Mouse (Mus musculus) CD4-positive naive resting alpha-beta T cell, adult 57 days (primary cell): ENCODE results near the gene Sar1b. TPM values are rescaled to one million over a fixed set of nuclear protein-coding genes. Genes with fewer than 3 reads are reported as not detected.

Experiments used
- total RNA-seq: library from RNA; stranded (reverse); gene quantifications from one replicate; pipeline ENCODE4 v1.2.4, GENCODE M21; 2023

Gene Sar1b
- total RNA-seq, result 31.3 TPM

DNA sequence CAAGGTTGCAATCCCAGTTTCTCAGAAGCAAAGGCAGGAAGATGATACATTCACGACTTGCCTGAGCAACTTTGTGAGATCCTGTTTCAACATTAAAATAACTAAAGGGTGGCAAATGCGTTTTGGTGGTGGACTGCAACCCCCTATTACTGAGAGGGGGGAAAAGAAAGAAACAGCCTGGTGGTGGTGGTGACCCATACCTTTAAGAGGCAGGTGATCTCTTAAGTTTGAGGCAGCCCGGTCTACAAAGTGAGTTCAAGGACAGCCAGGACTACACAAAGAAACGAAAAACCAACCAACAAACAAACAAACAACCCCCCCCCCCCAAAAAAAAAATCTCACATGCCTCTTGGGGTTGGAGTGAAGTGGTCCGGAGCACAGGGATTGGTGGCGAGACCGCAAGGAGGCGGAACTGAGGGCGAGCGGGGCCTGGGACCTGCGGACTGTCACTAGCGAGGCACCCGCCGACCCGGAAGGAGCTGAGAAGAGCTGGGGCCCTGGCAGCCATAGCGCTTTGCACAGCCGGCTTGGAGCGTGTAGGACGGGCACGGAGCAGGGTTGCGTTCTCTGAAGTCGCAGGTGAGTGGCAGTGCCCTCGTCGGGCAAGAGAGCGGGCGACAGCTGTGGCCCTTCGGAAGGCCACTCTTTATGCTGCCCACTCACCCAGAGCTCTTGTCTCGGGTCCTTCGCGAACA lies at the start of gene Sar1b, which contains the start of gene Sec24a:
Gene Sar1b, plus strand, starts transcription at position 475 of the 695 bp plus-strand sequence.
Gene Sec24a, minus strand, starts transcription at position 422 of the 695 bp plus-strand sequence.

Other genes with a start within 250 kb of the Sar1b start
- gene Phykpl, start 178.9 kb upstream of the Sar1b start, total RNA-seq, result 12.7 TPM
- 258 TPM for gene Hnrnpab, start 156.8 kb upstream of the Sar1b start, total RNA-seq
- gene Nhp2, start 144.0 kb upstream of the Sar1b start, total RNA-seq, result 42.3 TPM
- 57.0 TPM for gene Rmnd5b, start 127.8 kb upstream of the Sar1b start, total RNA-seq
- 5.3 TPM for gene N4bp3, start 112.8 kb upstream of the Sar1b start, total RNA-seq
- 0.71 TPM for gene D930048N14Rik, start 112.7 kb upstream of the Sar1b start, total RNA-seq
- 3.0 TPM for gene 0610009B22Rik, start 74.8 kb upstream of the Sar1b start, total RNA-seq
- 55.5 TPM for gene Sec24a, start 53 bp upstream of the Sar1b start, total RNA-seq
- gene Jade2, start 94.0 kb downstream of the Sar1b start, total RNA-seq, result 66.0 TPM
- gene Cdkn2aipnl, start 204.0 kb downstream of the Sar1b start, total RNA-seq, result 52.3 TPM
- 244 TPM for gene Ube2b, start 237.1 kb downstream of the Sar1b start, total RNA-seq
- 2.2 TPM for gene Cdkl3, start 240.5 kb downstream of the Sar1b start, total RNA-seq